Mouse (Mus musculus) mesoderm, embryonic 11.5 days (tissue): ENCODE measurements at regions not wholly inside any gene's neighbourhood (a gene's known extent, or its start where the extent isn't known, plus 50 kb on each side); places are given as distances from the start of the nearest gene placed in this dataset.

Source experiments
- DNase-seq: peaks from one replicate; pipeline ENCODE4 v3.0.0-alpha.2; 2012; ENCODE audit warnings: low read depth, low spot score

- DNase-seq, result no peak
Measured at GRCm38 (mm10) chr10:37720748-37721147, 582.0 kb upstream of the Marcks start.

- peak; percentile 6 for DNase-seq
Measured at GRCm38 (mm10) chr10:37716946-37717345, 578.2 kb upstream of the Marcks start.

- DNase-seq, result no peak
Measured at GRCm38 (mm10) chr10:37711459-37711858, 572.7 kb upstream of the Marcks start.

GRCm38 (mm10) chr10:37694041-37694690 is 555.4 kb upstream of the Marcks start:
- no peak for DNase-seq

- no peak for DNase-seq
Measured at GRCm38 (mm10) chr10:37692851-37693250, 554.1 kb upstream of the Marcks start.

GRCm38 (mm10) chr10:37691939-37692338 is 553.2 kb upstream of the Marcks start:
- DNase-seq, result no peak

GRCm38 (mm10) chr10:37683101-37683500 is 544.4 kb upstream of the Marcks start:
- DNase-seq, result no peak

GRCm38 (mm10) chr10:37680601-37681000 is 541.9 kb upstream of the Marcks start:
- DNase-seq, result no peak

- DNase-seq, result no peak
Measured at GRCm38 (mm10) chr10:37677826-37678225, 539.1 kb upstream of the Marcks start.

- DNase-seq, result no peak
Measured at GRCm38 (mm10) chr10:37668827-37669226, 530.1 kb upstream of the Marcks start.

- peak; percentile 40 for DNase-seq
Measured at GRCm38 (mm10) chr10:37667031-37667745, 528.5 kb upstream of the Marcks start.

GRCm38 (mm10) chr10:37666535-37666934 is 527.8 kb upstream of the Marcks start:
- peak; percentile 8 for DNase-seq

- peak; percentile 80 for DNase-seq
Measured at GRCm38 (mm10) chr10:37637001-37637562, 498.4 kb upstream of the Marcks start.

- DNase-seq, result peak; percentile 37
Measured at GRCm38 (mm10) chr10:37636421-37636820, 497.7 kb upstream of the Marcks start.

GRCm38 (mm10) chr10:37630403-37630802 is 491.7 kb upstream of the Marcks start:
- no peak for DNase-seq

- DNase-seq, result no peak
Measured at GRCm38 (mm10) chr10:37627900-37628299, 489.2 kb upstream of the Marcks start.

- DNase-seq, result peak; percentile 54
Measured at GRCm38 (mm10) chr10:37626758-37627201, 488.1 kb upstream of the Marcks start.

GRCm38 (mm10) chr10:37625972-37626757 is 487.4 kb upstream of the Marcks start:
- DNase-seq, result peak; percentile 12

GRCm38 (mm10) chr10:37623041-37623440 is 484.3 kb upstream of the Marcks start:
- no peak for DNase-seq

GRCm38 (mm10) chr10:37618606-37619005 is 479.9 kb upstream of the Marcks start:
- no peak for DNase-seq

GRCm38 (mm10) chr10:37617708-37618300 is 479.1 kb upstream of the Marcks start:
- no peak for DNase-seq
